Mouse (Mus musculus) ovary, postnatal 10 days (tissue): ENCODE data around the gene Psmd4.
"Not testable (repeated sequence)": the region's sequence is repeated elsewhere in the genome, so short reads cannot be mapped to it uniquely, and the experiment has no call there.

ENCODE experiments used
- DNase-seq: peaks from one replicate; pipeline ENCODE4 v3.0.0; 2022; ENCODE audit warnings: low spot score

The Psmd4 gene

GRCm38 (mm10) chr3:95024551-95024950 is 17.9 kb downstream of the Psmd4 start:
- DNase-seq: no peak

GRCm38 (mm10) chr3:95020956-95021355 is 21.5 kb downstream of the Psmd4 start:
- not testable (repeated sequence) for DNase-seq

- DNase-seq: no peak
Observed at GRCm38 (mm10) chr3:95018741-95019140, 23.7 kb downstream of the Psmd4 start.

- DNase-seq: no peak
Observed at GRCm38 (mm10) chr3:95016532-95017056, 25.8 kb downstream of the Psmd4 start.

GRCm38 (mm10) chr3:95015891-95016531 is 26.4 kb downstream of the Psmd4 start:
- peak; percentile 78 for DNase-seq

GRCm38 (mm10) chr3:95015337-95015872 is 27.0 kb downstream of the Psmd4 start, which contains the start of gene Zfp687:
Gene Zfp687 (minus strand): TSS chr3:95015448.
- peak; percentile 99 for DNase-seq

- peak; percentile 44 for DNase-seq
Observed at GRCm38 (mm10) chr3:95014428-95015151, 27.8 kb downstream of the Psmd4 start.

GRCm38 (mm10) chr3:95013699-95014427 is 28.6 kb downstream of the Psmd4 start:
- no peak for DNase-seq

GRCm38 (mm10) chr3:95012982-95013381 is 29.4 kb downstream of the Psmd4 start:
- no peak for DNase-seq

GRCm38 (mm10) chr3:95010396-95010795 is 32.0 kb downstream of the Psmd4 start:
- no peak for DNase-seq

- DNase-seq: no peak
Observed at GRCm38 (mm10) chr3:95007706-95008105, 34.7 kb downstream of the Psmd4 start.

- DNase-seq: no peak
Observed at GRCm38 (mm10) chr3:95005651-95006050, 36.8 kb downstream of the Psmd4 start.

GRCm38 (mm10) chr3:95003273-95003672 is 39.1 kb downstream of the Psmd4 start:
- no peak for DNase-seq

GRCm38 (mm10) chr3:95002569-95002968 is 39.8 kb downstream of the Psmd4 start:
- DNase-seq: no peak

- peak; percentile 75 for DNase-seq
Observed at GRCm38 (mm10) chr3:94996946-94997345, 45.5 kb downstream of the Psmd4 start.

GRCm38 (mm10) chr3:94989159-94989761 is 53.2 kb downstream of the Psmd4 start:
- no peak for DNase-seq

GRCm38 (mm10) chr3:94987578-94987977 is 54.8 kb downstream of the Psmd4 start:
- peak; percentile 22 for DNase-seq

- DNase-seq: no peak
Observed at GRCm38 (mm10) chr3:94985513-94985912, 56.9 kb downstream of the Psmd4 start.

- no peak for DNase-seq
Observed at GRCm38 (mm10) chr3:94984312-94984711, 58.1 kb downstream of the Psmd4 start.
